Mouse (Mus musculus): ENCODE results near the gene Zfp708.

DNA sequence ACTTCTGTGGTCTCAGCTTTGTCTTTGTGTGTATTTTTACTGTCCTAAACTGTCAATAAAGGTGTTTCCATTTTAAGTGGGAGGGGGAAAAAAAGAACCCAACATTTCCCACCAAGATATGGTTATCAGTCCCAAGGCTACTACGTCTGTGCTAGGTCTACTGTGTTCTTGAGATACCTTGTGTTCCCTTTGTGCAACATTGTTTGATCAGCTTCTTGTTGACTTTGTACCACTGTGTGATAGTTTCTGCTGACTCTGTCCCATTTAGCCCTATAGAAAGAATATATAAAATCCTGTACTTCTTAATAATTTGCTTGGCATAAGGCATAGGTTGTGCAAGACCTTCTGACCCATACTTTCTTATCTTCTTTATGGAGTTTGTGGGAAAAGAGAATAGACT lies 7.6 kb downstream of the Zfp708 start:
- TF ChIP-seq CTCF (IDR thresholded peaks at IDR 0.05; ENCODE audit: low read depth, low read length) (no peak), POLR2A (IDR thresholded peaks at IDR 0.05; ENCODE audit: borderline replicate concordance, low read depth, low read length) (no peak)

Data from bone marrow macrophage, adult 2 months (primary cell).